Mouse (Mus musculus): Measurements from ENCODE around the gene Ang. TPM values are rescaled to one million over a fixed set of nuclear protein-coding genes. Genes with fewer than 3 reads are reported as not detected.
"Not testable (repeated sequence)": the region's sequence is repeated elsewhere in the genome, so short reads cannot be mapped to it uniquely, and the experiment has no call there.

The Ang gene
- polyA plus RNA-seq, 1 experiment from 2014 or later, result 4.5 TPM

- no peaks in the 10 kb centered on the region for H3K36me3 ChIP-seq
- peaks cover 4% of the 10 kb centered on the region; the same call in 1 of the 2 replicates for H3K4me1 ChIP-seq (replicated peaks)
- WGBS, result 52% methylated on average over 8 of the region's 8 CpGs
- no peak overlapping the region for H3K27ac ChIP-seq
- H3K4me3 ChIP-seq, result peak overlapping the region; percentile 16; the same call in 1 of the 2 replicates
- H3K27me3 ChIP-seq (ENCODE audit: insufficient read depth, poor library complexity, severe bottlenecking), result peaks cover 5% of the 10 kb centered on the region; the same call in 1 of the 2 replicates
- DNase-seq (ENCODE audit: low spot score), result no peak
- no peaks in the 10 kb centered on the region for H3K9me3 ChIP-seq
These were observed 1.2 kb downstream of the Ang start for GRCm38 (mm10) chr14:51092073-51092620.

DNA sequence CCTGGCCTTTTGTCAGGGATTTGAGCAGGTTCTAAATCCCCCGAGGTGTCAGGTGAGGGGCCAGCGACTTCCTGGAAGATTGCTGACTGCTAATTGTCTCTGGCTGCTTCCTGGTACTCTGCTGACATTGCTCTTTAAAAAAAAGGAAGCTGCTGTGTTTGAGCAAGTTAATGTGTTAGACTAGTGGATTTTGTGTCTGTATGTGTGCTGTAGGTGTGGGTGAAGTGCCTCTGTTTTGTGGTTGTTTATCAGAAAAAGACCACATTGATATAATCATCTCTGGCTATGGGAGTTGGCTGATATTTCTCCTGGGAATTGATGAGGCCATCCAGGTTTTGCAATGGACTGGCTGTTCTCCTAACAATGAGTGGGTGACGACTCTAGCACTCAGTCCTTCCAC, 2.5 kb downstream of the Ang start:
- Histone ChIP-seq H3K9me3 (no peaks in the 10 kb centered on the region), H3K4me3 (no peak overlapping the region), H3K4me1 (replicated peaks) (peaks cover 4% of the 10 kb centered on the region; the same call in 1 of the 2 replicates), H3K36me3 (no peaks in the 10 kb centered on the region), H3K27me3 (ENCODE audit: insufficient read depth, poor library complexity, severe bottlenecking) (peaks cover 5% of the 10 kb centered on the region; the same call in 1 of the 2 replicates), H3K27ac (no peak overlapping the region)
- DNase-seq (ENCODE audit: low spot score), result no peak
- WGBS, result 37% methylated on average over 3 of the region's 3 CpGs

DNA sequence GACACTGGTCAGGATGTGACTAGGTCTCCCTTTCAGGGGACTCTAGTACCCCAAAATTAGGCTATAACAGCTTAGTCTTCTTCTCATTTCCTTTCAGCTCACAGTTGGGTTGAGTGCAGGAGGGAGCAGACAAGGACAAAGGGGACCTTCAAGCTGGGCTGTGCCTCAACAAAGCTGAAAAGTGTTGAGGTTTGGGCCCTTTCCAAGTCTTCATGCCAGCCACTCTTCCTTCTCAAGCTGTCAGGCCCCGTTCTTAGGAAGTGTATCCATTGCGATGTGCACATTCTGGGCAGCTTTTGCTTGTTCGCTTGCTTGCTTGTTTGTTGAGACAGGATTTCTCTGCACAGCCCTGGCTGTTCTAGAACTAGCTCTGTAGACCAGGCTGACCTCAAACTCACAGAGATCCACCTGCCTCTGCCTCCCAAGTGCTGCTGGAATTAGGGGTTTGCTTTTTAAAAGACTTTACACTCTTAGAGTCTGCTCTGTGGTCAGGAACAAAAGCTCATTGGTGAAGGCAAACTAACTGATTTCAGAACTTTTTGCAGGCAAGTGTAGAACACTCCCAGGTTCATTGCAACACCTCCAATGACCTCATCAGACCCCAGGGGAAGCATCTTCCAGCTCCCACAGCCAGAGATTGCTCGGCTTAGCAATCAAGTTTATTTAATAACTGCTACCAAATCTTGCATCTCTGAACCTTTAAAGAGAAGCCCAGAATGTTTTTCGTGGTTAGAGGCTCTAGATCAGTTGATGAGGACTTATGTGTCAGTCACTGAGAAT, 3.3 kb downstream of the Ang start:
- no peak for DNase-seq (ENCODE audit: low spot score)
- Histone ChIP-seq H3K4me1 (replicated peaks) (peaks cover 4% of the 10 kb centered on the region; the same call in 1 of the 2 replicates), H3K9me3 (no peaks in the 10 kb centered on the region), H3K4me3 (no peak overlapping the region), H3K36me3 (no peaks in the 10 kb centered on the region), H3K27ac (no peak overlapping the region), H3K27me3 (ENCODE audit: insufficient read depth, poor library complexity, severe bottlenecking) (peaks cover 5% of the 10 kb centered on the region; the same call in 1 of the 2 replicates)
- 87% methylated on average over 5 of the region's 5 CpGs for WGBS

DNA sequence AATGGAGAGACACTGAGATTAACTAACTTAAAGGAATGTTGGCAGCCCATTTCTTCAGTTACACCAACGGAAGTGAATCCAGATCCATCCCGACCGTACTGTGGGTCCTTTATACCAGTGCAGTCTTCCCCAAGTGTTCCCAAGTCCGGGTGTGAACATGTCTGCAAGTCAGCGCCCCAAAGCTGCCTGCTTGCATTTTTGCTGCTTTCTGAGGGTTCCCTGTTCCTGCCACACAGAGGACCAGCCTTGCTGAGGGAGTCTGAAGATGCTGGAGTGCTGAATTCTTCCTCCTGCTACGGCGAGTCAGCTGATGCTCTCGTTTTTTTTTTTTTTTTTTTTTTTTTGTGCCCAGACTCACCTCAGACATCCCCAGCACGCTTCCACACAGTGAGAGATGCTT, 4.0 kb downstream of the Ang start:
- no peaks in the 10 kb centered on the region for H3K36me3 ChIP-seq
- WGBS, result 66% methylated on average over 9 of the region's 9 CpGs
- no peak for DNase-seq (ENCODE audit: low spot score)

DNA sequence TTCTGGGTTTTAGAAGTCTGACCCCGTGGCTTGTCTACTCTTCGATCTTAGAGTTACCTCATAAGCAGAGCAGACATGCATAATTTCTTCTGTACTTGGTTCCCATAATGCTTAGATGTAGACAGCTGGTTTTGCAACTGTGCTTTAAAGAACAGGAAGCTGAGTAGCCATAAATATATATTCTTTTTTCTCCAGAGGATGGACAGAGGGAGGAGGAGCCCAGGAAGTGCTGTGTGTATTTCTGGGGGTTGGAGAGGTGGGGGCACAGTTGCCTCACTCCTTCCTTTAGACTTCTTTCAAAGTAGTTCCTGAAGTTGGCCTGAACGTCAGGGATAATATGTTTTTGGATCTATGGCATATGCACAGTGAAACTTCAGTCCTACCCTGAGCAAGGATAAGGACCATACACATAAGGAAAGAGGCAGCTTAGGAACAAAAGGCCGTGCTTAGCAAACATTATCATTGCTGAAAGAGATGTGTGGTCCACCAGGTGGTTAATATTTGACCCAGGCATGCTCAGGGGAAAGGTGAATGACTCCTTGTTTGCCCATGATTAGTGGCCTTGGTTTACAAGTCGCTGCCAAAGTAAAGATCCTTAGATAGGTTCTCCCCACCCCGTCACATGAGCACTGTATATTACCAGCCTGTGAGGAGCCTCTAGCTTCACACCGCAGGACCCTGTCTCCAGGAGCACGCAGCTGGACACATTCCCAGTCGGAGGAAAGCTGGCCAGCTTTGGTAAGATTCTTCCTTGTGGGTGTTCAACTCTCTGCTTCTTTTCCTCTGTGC, 5.0 kb downstream of the Ang start:
- H3K27ac ChIP-seq, result no peak overlapping the region
- WGBS, result 78% methylated on average over 9 of the region's 9 CpGs
- H3K9me3 ChIP-seq, result no peaks in the 10 kb centered on the region
- H3K36me3 ChIP-seq, result no peaks in the 10 kb centered on the region
- H3K4me3 ChIP-seq, result no peak overlapping the region
- peaks cover 4% of the 10 kb centered on the region; the same call in 1 of the 2 replicates for H3K4me1 ChIP-seq (replicated peaks)
- H3K27me3 ChIP-seq (ENCODE audit: insufficient read depth, poor library complexity, severe bottlenecking), result peaks cover 5% of the 10 kb centered on the region; the same call in 1 of the 2 replicates
- no peak for DNase-seq (ENCODE audit: low spot score)

More for the DNA sequence above, 4.0 kb downstream of the Ang start:
- peaks cover 4% of the 10 kb centered on the region; the same call in 1 of the 2 replicates for H3K4me1 ChIP-seq (replicated peaks)
- no peaks in the 10 kb centered on the region for H3K9me3 ChIP-seq
- H3K27ac ChIP-seq, result no peak overlapping the region
- H3K4me3 ChIP-seq, result no peak overlapping the region
- peaks cover 5% of the 10 kb centered on the region; the same call in 1 of the 2 replicates for H3K27me3 ChIP-seq (ENCODE audit: insufficient read depth, poor library complexity, severe bottlenecking)

DNA sequence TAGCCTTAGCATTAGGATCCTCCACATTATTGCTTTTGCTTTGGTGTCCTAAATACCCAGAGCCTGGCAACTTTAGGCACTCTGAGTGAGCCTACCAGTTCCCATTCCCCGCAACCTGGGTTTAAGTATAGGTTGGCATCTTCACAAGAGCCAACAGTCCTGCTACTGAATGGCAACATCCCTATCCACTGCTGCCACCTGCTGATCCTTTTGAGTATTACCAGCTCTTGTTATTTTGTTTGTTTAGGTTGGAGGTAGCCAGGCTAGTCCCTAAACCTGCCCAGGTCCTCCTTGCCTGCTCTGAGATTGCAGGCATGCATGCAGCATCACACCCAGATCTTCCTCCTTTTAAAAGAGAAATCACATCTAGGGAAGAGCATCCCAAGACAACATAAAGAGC, 7.3 kb downstream of the Ang start:
- H3K27ac ChIP-seq; H3K4me1 ChIP-seq (replicated peaks); H3K4me3 ChIP-seq; H3K36me3 ChIP-seq; H3K27me3 ChIP-seq (ENCODE audit: insufficient read depth, poor library complexity, severe bottlenecking); H3K9me3 ChIP-seq: not testable (repeated sequence)
- WGBS, result 41% methylated on average over 1 of the region's 1 CpGs
- peak; percentile 31 for DNase-seq (ENCODE audit: low spot score)

DNA sequence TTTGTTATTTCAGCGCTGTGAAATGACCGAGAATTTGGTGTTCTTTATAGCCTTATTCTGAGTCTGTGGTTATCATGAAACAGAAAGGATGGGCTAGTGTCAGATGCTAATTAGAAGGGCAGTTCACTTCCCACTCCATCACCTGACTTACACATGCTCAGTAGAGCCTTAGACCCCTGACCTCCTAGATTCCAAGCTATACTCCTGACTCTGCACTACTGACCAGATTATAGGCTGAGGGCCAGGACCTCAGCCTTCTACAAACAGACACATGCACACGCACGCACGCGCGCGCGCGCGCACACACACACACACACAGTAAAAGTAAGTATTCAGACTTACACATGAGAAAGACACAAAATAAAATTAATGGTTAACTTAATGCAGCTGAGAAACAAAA, 8.0 kb downstream of the Ang start:
- Histone ChIP-seq H3K4me3 (no peak overlapping the region), H3K27ac (no peak overlapping the region), H3K4me1 (replicated peaks) (no peaks in the 10 kb centered on the region), H3K36me3 (no peaks in the 10 kb centered on the region), H3K9me3 (no peaks in the 10 kb centered on the region), H3K27me3 (ENCODE audit: insufficient read depth, poor library complexity, severe bottlenecking) (no peaks in the 10 kb centered on the region)
- WGBS, result 93% methylated on average over 11 of the region's 11 CpGs
- DNase-seq (ENCODE audit: low spot score), result no peak

- Histone ChIP-seq H3K36me3 (no peaks in the 10 kb centered on the region), H3K4me1 (replicated peaks) (no peaks in the 10 kb centered on the region), H3K27ac (no peak overlapping the region), H3K9me3 (no peaks in the 10 kb centered on the region), H3K27me3 (ENCODE audit: insufficient read depth, poor library complexity, severe bottlenecking) (no peaks in the 10 kb centered on the region), H3K4me3 (no peak overlapping the region)
- 75% methylated on average over 9 of the region's 9 CpGs for whole genome bisulfite sequencing
- no peak for DNase-seq (ENCODE audit: low spot score)
These were observed 10.3 kb downstream of the Ang start for GRCm38 (mm10) chr14:51101284-51101683.

- 61% methylated on average over 3 of the region's 3 CpGs for WGBS
- DNase-seq (ENCODE audit: low spot score), result peak; percentile 63
- H3K4me3 ChIP-seq, result no peak overlapping the region
These were observed 12.3 kb downstream of the Ang start for GRCm38 (mm10) chr14:51103217-51103616.

DNA sequence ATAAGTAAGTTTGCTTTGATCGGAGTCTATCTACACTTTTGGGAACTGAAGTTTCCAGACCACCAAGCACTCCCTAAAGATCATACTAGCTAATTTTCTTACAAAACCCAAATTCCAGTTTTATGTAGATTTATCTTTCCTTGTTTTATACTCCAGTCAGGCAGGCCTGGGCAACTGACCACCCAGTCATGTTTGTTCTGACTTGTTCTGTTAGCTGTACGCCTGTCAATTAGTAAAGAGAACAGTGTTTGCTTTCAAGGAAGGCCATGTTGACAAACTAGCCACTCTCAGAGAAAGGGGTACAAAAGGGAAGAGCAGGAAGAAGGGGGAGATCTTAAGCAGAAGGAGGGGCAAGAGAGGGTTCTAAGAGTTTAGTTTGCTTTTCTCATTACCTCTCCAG, 13.4 kb downstream of the Ang start:
- H3K4me3 ChIP-seq, result no peak overlapping the region
- no peaks in the 10 kb centered on the region for H3K27me3 ChIP-seq (ENCODE audit: insufficient read depth, poor library complexity, severe bottlenecking)
- H3K9me3 ChIP-seq, result no peaks in the 10 kb centered on the region
- no peak overlapping the region for H3K27ac ChIP-seq
- 86% methylated on average over 2 of the region's 2 CpGs for WGBS
- no peaks in the 10 kb centered on the region for H3K36me3 ChIP-seq
- no peaks in the 10 kb centered on the region for H3K4me1 ChIP-seq (replicated peaks)
- DNase-seq (ENCODE audit: low spot score), result no peak

More at GRCm38 (mm10) chr14:51103217-51103616, 12.3 kb downstream of the Ang start:
- Histone ChIP-seq H3K9me3 (no peaks in the 10 kb centered on the region), H3K36me3 (no peaks in the 10 kb centered on the region), H3K27ac (no peak overlapping the region), H3K27me3 (ENCODE audit: insufficient read depth, poor library complexity, severe bottlenecking) (no peaks in the 10 kb centered on the region), H3K4me1 (replicated peaks) (no peaks in the 10 kb centered on the region)

- H3K4me3 ChIP-seq, result no peak overlapping the region
- H3K9me3 ChIP-seq, result 0 out of 2 replicates have a peak, but pooled peaks cover 5% of the 10 kb centered on the region
- no peak overlapping the region for H3K27ac ChIP-seq
- no peaks in the 10 kb centered on the region for H3K36me3 ChIP-seq
- no peaks in the 10 kb centered on the region for H3K4me1 ChIP-seq (replicated peaks)
- H3K27me3 ChIP-seq (ENCODE audit: insufficient read depth, poor library complexity, severe bottlenecking), result no peaks in the 10 kb centered on the region
- no peak for DNase-seq (ENCODE audit: low spot score)
These were observed 15.6 kb downstream of the Ang start for GRCm38 (mm10) chr14:51106449-51106967.

GRCm38 (mm10) chr14:51111966-51112365, 21.0 kb downstream of the Ang start:
- Histone ChIP-seq H3K36me3 (no peaks in the 10 kb centered on the region), H3K27me3 (ENCODE audit: insufficient read depth, poor library complexity, severe bottlenecking) (no peaks in the 10 kb centered on the region), H3K4me3 (no peak overlapping the region), H3K9me3 (0 out of 2 replicates have a peak, but pooled peaks cover 5% of the 10 kb centered on the region), H3K27ac (no peak overlapping the region), H3K4me1 (replicated peaks) (peaks cover 9% of the 10 kb centered on the region; the same call in 1 of the 2 replicates)
- 76% methylated on average over 3 of the region's 3 CpGs for WGBS
- DNase-seq (ENCODE audit: low spot score), result no peak

All from hindbrain, embryonic 10.5 days (tissue).